Mouse (Mus musculus): Measurements from ENCODE around the gene Usp47. TPM values are rescaled to one million over a fixed set of nuclear protein-coding genes. Genes with fewer than 3 reads are reported as not detected.

Usp47 gene
- polyA plus RNA-seq, 1 experiment from 2014 or later: 79.4 TPM

DNA sequence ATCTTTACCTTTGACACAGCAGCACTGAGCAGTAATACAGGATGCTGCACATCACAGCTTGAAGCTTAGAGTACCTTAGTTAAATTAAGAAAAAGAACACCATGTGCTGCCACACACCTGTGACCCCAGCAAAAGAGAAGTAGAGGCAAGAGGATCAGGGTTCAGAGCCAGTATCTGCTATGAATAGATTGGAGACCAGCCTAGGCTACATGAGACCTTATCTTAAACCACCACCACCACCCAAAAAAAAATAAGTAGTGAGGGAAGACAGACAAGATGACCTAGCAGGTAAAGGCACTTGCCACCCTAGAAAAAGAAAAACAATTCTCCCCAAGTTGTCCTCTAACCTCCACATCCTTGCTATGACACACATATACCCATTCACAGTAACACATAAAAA is 85.5 kb downstream of the Usp47 start:
- no peak overlapping the region for H3K4me2 ChIP-seq
- peaks cover 84% of the 10 kb centered on the region for H3K36me3 ChIP-seq

DNA sequence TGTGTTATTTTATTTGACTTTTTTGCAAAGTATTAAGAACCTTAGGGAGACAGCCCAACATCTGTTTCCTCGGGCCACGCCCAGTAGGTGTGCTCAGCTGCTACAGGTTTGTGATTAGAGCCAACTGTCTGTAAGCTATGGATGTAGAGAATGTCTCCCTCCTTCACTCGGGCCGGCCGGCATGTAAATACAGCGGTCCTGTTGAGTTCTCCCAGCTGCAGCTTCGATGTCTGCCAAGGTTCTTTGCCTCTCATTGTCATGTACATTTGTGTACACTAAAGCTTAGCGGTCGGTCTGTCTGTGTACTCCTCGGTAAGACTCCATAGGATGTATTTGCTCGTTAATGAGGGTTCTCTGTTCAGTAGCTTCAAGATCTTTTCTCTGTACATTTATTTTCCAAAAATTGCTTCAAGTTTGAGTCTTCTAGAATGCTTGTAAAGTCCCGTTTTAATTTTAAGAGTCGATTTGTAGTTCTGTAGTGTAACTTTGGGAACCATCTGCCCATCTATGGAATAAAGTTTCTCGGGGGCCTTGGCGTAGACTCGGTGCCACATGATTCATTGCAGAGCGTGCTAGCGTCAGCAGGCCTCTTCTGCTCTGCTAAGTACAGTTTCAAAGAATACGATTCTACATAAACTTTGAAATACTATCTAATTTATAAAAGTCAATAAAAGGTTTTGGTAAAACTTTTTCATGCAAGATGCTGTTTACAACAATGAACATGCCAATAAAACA is 87.5 kb downstream of the Usp47 start:
- 91% methylated on average over 19 of the region's 19 CpGs for WGBS
- peaks cover 67% of the 10 kb centered on the region for H3K36me3 ChIP-seq

More for the DNA sequence above, 85.5 kb downstream of the Usp47 start:
- Histone ChIP-seq H3K4me3 (no peak overlapping the region), H3K27me3 (no peaks in the 10 kb centered on the region), H3K4me1 (replicated peaks) (no peaks in the 10 kb centered on the region), H3K9me3 (no peaks in the 10 kb centered on the region), H3K9ac (no peak overlapping the region), H3K27ac (no peak overlapping the region)
- no peak for ATAC-seq (ENCODE audit: low FRiP score)

GRCm38 (mm10) chr7:112117501-112117900 is 94.2 kb downstream of the Usp47 start:
- 82% methylated on average over 7 of the region's 7 CpGs for WGBS
- peaks cover 11% of the 10 kb centered on the region for H3K4me1 ChIP-seq (replicated peaks)
- peaks cover 5% of the 10 kb centered on the region; the same call in 1 of the 2 replicates for H3K36me3 ChIP-seq
- H3K4me3 ChIP-seq: no peak overlapping the region
- H3K4me2 ChIP-seq: no peak overlapping the region
- no peak for ATAC-seq (ENCODE audit: low FRiP score)
- no peak overlapping the region for H3K27ac ChIP-seq
- no peak overlapping the region; the same call in 1 of the 2 replicates for H3K9ac ChIP-seq
- H3K9me3 ChIP-seq: no peaks in the 10 kb centered on the region
- H3K27me3 ChIP-seq: no peaks in the 10 kb centered on the region

More for the DNA sequence above, 87.5 kb downstream of the Usp47 start:
- H3K4me3 ChIP-seq: no peak overlapping the region
- no peaks in the 10 kb centered on the region for H3K9me3 ChIP-seq
- H3K4me1 ChIP-seq (replicated peaks): no peaks in the 10 kb centered on the region
- H3K27me3 ChIP-seq: no peaks in the 10 kb centered on the region
- no peak for ATAC-seq (ENCODE audit: low FRiP score)
- no peak overlapping the region for H3K9ac ChIP-seq
- H3K4me2 ChIP-seq: no peak overlapping the region
- no peak overlapping the region for H3K27ac ChIP-seq

- WGBS: 85% methylated on average over 7 of the region's 7 CpGs
- no peaks in the 10 kb centered on the region for H3K36me3 ChIP-seq
- no peak overlapping the region for H3K27ac ChIP-seq
- no peak for ATAC-seq (ENCODE audit: low FRiP score)
- H3K4me2 ChIP-seq: no peak overlapping the region
- H3K9me3 ChIP-seq: no peaks in the 10 kb centered on the region
- peaks cover 11% of the 10 kb centered on the region for H3K4me1 ChIP-seq (replicated peaks)
- no peaks in the 10 kb centered on the region for H3K27me3 ChIP-seq
- no peak overlapping the region for H3K4me3 ChIP-seq
- H3K9ac ChIP-seq: no peak overlapping the region
Measured at GRCm38 (mm10) chr7:112118086-112118485, 94.8 kb downstream of the Usp47 start.

DNA sequence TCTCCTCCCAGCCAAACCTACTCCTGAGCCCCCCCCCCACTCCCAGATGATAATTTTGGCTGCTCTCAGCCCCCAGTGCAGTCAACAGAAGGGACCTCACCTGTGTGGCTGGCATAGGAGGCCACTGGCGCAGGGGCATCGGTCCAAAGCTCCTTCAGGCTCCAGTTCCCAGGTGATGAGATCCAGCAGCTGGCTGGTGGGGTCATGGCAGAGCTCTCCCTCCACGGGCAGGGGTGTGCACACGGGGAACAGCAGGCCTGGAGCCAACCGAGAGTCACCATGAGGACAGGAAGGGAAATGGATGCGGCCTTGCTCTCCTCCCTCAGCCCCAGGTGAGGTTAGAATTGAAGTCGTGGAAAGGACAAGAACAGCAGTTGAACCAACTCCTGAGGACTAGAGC is 95.9 kb downstream of the Usp47 start:
- Histone ChIP-seq H3K36me3 (no peaks in the 10 kb centered on the region), H3K4me1 (replicated peaks) (peaks cover 11% of the 10 kb centered on the region), H3K4me3 (no peak overlapping the region), H3K4me2 (no peak overlapping the region), H3K9me3 (no peaks in the 10 kb centered on the region), H3K27ac (no peak overlapping the region), H3K27me3 (no peaks in the 10 kb centered on the region), H3K9ac (no peak overlapping the region)
- WGBS: 87% methylated on average over 7 of the region's 7 CpGs
- no peak for ATAC-seq (ENCODE audit: low FRiP score)

- H3K9ac ChIP-seq: no peak overlapping the region
- WGBS: 68% methylated on average over 11 of the region's 11 CpGs
- H3K9me3 ChIP-seq: no peaks in the 10 kb centered on the region
- H3K27ac ChIP-seq: no peak overlapping the region
- ATAC-seq (ENCODE audit: low FRiP score): no peak
- no peak overlapping the region for H3K4me2 ChIP-seq
- no peaks in the 10 kb centered on the region for H3K27me3 ChIP-seq
- H3K4me1 ChIP-seq (replicated peaks): peaks cover 11% of the 10 kb centered on the region
- no peak overlapping the region for H3K4me3 ChIP-seq
- no peaks in the 10 kb centered on the region for H3K36me3 ChIP-seq
Measured at GRCm38 (mm10) chr7:112120861-112121810, 97.8 kb downstream of the Usp47 start.

DNA sequence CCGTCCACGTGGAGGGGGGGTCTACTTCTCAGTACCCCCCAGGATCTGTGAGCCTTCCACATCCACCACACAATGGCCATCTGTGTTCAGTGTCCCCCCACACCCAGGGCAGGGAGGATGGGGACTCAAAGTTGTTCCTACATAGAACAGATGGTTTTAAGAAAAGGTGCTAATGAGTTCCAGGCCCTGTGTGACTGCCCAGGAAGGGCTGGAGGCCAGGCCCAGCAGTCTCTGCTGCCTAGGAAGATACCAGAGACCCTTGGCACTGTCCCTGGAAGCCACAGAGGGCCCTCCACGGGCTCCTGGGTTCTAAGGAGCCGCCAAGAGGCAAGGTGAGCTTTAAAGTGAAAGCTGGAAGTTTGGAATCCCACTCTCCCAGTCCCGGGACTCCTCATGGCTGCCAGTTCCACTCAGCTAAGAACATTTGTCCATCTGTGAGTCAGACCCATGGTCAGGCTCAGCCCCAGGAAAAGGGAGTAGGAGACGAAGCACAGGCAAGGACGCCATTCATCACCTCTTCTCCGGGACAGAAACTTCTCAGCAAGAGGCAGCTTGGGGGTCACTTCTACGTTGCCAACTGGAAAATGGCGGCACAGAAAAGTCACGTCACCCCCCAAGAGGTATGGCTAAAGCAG is 98.7 kb downstream of the Usp47 start:
- ATAC-seq (ENCODE audit: low FRiP score): no peak
- Histone ChIP-seq H3K4me1 (replicated peaks) (peaks cover 11% of the 10 kb centered on the region), H3K4me2 (no peak overlapping the region), H3K27me3 (no peaks in the 10 kb centered on the region), H3K9ac (no peak overlapping the region), H3K9me3 (no peaks in the 10 kb centered on the region), H3K4me3 (no peak overlapping the region), H3K27ac (no peak overlapping the region), H3K36me3 (no peaks in the 10 kb centered on the region)
- WGBS: 87% methylated on average over 11 of the region's 11 CpGs

DNA sequence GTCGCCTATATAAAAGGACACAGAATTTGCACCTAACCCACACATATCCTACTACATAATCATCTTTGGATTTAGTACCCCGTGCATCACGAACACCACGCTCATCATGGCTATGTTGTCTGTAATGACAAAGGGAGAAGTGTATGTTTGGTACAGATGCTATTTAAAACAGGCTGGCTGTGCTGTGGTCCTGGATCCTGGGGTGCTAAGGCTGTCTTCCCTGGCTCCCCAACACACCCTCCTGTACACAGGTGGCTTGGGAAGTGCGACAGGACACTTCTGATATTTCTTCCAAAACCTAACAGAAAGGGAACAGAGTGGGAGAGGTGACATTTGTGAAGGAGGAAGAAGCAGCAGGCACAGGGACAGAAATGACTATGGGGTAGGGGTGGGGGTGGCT is 100.3 kb downstream of the Usp47 start:
- no peaks in the 10 kb centered on the region for H3K9me3 ChIP-seq
- ATAC-seq (ENCODE audit: low FRiP score): no peak
- no peaks in the 10 kb centered on the region for H3K27me3 ChIP-seq
- WGBS: 90% methylated on average over 5 of the region's 5 CpGs
- H3K4me2 ChIP-seq: no peak overlapping the region
- no peaks in the 10 kb centered on the region for H3K36me3 ChIP-seq
- no peak overlapping the region for H3K4me3 ChIP-seq
- H3K27ac ChIP-seq: no peak overlapping the region
- H3K9ac ChIP-seq: no peak overlapping the region
- peaks cover 8% of the 10 kb centered on the region for H3K4me1 ChIP-seq (replicated peaks)

DNA sequence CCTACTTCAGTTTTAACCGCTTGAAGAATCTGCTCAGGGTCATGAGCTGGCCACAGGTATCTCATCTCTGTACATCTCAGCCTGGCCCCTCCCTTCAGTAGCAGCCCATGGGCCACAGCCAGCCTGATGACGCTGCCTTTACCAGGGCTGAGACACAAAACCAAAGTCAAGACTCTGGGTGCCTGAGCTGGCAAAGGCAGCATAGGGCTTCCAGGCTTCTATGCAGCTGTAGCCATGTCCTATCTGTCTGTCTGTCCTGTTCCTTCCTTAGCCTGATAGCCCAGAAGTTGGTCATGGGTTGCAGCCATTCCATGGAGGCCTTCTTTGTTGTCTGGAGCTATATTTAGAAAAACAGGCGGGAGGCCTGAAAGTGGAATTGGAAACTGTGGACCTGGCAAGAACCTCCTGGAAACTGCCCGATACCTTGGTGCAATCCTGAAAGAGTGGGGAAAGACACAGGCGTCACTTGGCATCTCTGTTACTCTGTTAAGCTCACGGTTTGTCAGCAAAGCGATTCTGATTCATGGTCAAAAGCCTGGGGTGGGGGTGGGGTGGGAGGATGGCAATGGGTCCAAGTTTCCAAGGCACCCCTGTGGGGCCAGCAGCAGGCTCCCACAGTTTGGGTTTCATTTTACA is 102.4 kb downstream of the Usp47 start:
- H3K36me3 ChIP-seq: no peaks in the 10 kb centered on the region
- WGBS: 84% methylated on average over 7 of the region's 7 CpGs
- H3K9ac ChIP-seq: no peak overlapping the region
- no peak overlapping the region for H3K4me2 ChIP-seq
- peaks cover 18% of the 10 kb centered on the region for H3K4me1 ChIP-seq (replicated peaks)
- no peaks in the 10 kb centered on the region for H3K9me3 ChIP-seq
- no peak for ATAC-seq (ENCODE audit: low FRiP score)
- no peaks in the 10 kb centered on the region for H3K27me3 ChIP-seq
- H3K27ac ChIP-seq: no peak overlapping the region
- H3K4me3 ChIP-seq: no peak overlapping the region

GRCm38 (mm10) chr7:112127085-112127637 is 103.9 kb downstream of the Usp47 start:
- H3K4me3 ChIP-seq: no peak overlapping the region
- no peaks in the 10 kb centered on the region for H3K9me3 ChIP-seq
- ATAC-seq (ENCODE audit: low FRiP score): no peak
- no peaks in the 10 kb centered on the region for H3K27me3 ChIP-seq
- H3K36me3 ChIP-seq: no peaks in the 10 kb centered on the region
- no peak overlapping the region for H3K9ac ChIP-seq
- no peak overlapping the region for H3K27ac ChIP-seq
- WGBS: 68% methylated on average over 5 of the region's 5 CpGs
- peaks cover 12% of the 10 kb centered on the region for H3K4me1 ChIP-seq (replicated peaks)
- H3K4me2 ChIP-seq: no peak overlapping the region

GRCm38 (mm10) chr7:112127954-112128353 is 104.7 kb downstream of the Usp47 start:
- Histone ChIP-seq H3K9me3 (no peaks in the 10 kb centered on the region), H3K4me3 (no peak overlapping the region), H3K4me1 (replicated peaks) (peaks cover 12% of the 10 kb centered on the region), H3K36me3 (no peaks in the 10 kb centered on the region), H3K27ac (no peak overlapping the region), H3K9ac (no peak overlapping the region), H3K4me2 (no peak overlapping the region), H3K27me3 (no peaks in the 10 kb centered on the region)
- 84% methylated on average over 4 of the region's 4 CpGs for WGBS
- no peak for ATAC-seq (ENCODE audit: low FRiP score)

DNA sequence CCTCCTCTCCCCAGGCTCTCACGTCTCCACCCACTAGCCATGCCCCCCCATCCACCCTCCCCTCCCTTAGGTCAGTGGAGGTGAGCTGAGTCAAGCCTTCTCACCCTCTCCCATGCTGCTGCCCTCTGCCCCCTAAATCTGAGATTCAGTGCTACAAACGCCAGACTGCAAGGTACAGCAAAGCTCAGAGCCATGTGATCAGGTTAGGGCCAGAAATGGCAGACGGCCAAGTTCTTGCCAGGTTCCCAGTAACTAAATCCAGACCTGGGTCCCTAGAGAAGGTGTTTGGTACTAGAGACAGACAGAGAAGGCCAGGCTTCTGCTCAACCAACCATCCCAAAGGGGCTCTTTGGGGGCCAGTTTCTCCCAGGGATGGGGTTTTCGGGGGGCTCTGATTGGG is 105.5 kb downstream of the Usp47 start:
- Histone ChIP-seq H3K4me1 (replicated peaks) (peaks cover 12% of the 10 kb centered on the region), H3K36me3 (no peaks in the 10 kb centered on the region), H3K27me3 (no peaks in the 10 kb centered on the region), H3K4me3 (no peak overlapping the region), H3K27ac (no peak overlapping the region), H3K4me2 (no peak overlapping the region), H3K9ac (no peak overlapping the region), H3K9me3 (no peaks in the 10 kb centered on the region)
- ATAC-seq (ENCODE audit: low FRiP score): no peak
- WGBS: 79% methylated on average over 4 of the region's 4 CpGs

Measured in hindbrain, embryonic 13.5 days (tissue).